Mouse (Mus musculus) layer of hippocampus, adult 11-12 months (tissue): ENCODE results near the gene Cfap61.

ENCODE experiments used
- DNase-seq: peaks from one replicate; pipeline ENCODE4 v3.0.0; 2022; ENCODE audit warnings: low spot score

The Cfap61 gene

GRCm38 (mm10) chr2:146257609-146258008 is 323.0 kb downstream of the Cfap61 start:
- DNase-seq, result no peak

- DNase-seq, result peak; percentile 53
These were observed 324.3 kb downstream of the Cfap61 start for GRCm38 (mm10) chr2:146258736-146259469.

- no peak for DNase-seq
These were observed 325.4 kb downstream of the Cfap61 start for GRCm38 (mm10) chr2:146259787-146260560.

GRCm38 (mm10) chr2:146261146-146261545 is 326.6 kb downstream of the Cfap61 start:
- no peak for DNase-seq

- DNase-seq, result no peak
These were observed 327.6 kb downstream of the Cfap61 start for GRCm38 (mm10) chr2:146262215-146262614.

GRCm38 (mm10) chr2:146262966-146263365 is 328.4 kb downstream of the Cfap61 start:
- DNase-seq, result no peak
